Mouse (Mus musculus) heart, postnatal 0 days (tissue): Measurements from ENCODE around the gene Amph.

Experiments
- CTCF ChIP-seq: IDR thresholded peaks from 2 replicates; pipeline ENCODE4 v1.5.1; 2016; ENCODE audit warnings: antibody characterized with exemption, control low read depth, low read depth
- EP300 ChIP-seq: IDR thresholded peaks from 2 replicates; pipeline ENCODE4 v1.6.1; 2016; ENCODE audit warnings: antibody characterized with exemption, low read depth

- TF ChIP-seq EP300 (no peak), CTCF (no peak)
Measured at GRCm38 (mm10) chr13:19022310-19022709, 74.3 kb downstream of the Amph start.
